Mouse (Mus musculus) thymus, postnatal 14 days (tissue): Measurements from ENCODE around the gene Rsl24d1.
"Not testable (repeated sequence)": the region's sequence is repeated elsewhere in the genome, so short reads cannot be mapped to it uniquely, and the experiment has no call there.

Experiments
- DNase-seq: peaks from one replicate; pipeline ENCODE4 v3.0.0; 2021

Gene Rsl24d1

DNA sequence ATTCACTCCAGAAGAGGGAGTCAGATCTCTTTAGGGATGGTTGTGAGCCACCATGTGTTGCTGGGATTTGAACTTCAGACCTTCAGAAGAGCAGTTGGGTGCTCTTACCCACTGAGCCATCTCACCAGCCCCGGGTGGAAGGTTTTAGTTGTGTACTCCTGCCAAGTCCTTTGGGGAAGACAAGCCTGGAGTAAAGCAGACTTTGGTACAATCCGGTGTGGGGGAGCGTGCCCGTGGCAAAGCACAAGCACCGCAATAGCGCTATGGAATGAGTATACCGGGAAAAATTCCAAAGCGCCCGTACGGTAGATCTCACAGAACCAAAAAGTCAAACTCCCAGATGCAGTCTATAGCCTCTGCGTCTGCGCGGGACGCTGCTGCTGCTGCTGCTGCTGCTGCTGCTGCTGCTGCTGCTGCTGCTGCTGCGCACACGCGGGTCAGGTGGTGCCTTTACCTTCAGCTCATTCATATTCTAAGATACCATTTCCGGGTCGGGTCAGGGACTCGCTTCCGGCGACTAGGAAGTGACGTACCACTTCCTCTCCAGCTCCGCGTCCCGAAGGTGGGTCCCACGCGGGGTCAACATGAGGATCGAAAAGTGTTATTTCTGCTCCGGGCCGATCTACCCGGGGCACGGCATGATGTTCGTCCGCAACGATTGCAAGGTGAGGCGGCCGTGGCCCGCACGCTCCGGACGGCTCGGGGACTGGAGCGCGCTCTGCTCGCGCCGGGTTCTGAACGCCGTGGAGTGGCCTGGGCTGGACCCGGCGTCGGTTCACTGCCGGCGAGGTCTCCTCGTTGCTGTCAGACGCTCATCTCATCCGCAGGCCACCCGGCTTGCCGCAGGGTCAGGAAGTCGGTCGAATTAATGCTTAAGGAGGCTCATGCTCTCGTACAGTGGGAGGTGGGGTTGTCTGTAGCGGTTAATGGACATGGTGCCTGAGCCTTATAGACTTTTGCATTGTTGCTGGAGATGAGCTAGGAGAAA is at the start of gene Rsl24d1:
TSS of gene Rsl24d1 (plus strand) at position 508 of the 988 bp plus-strand sequence.
- peak; percentile 84 for DNase-seq

DNA sequence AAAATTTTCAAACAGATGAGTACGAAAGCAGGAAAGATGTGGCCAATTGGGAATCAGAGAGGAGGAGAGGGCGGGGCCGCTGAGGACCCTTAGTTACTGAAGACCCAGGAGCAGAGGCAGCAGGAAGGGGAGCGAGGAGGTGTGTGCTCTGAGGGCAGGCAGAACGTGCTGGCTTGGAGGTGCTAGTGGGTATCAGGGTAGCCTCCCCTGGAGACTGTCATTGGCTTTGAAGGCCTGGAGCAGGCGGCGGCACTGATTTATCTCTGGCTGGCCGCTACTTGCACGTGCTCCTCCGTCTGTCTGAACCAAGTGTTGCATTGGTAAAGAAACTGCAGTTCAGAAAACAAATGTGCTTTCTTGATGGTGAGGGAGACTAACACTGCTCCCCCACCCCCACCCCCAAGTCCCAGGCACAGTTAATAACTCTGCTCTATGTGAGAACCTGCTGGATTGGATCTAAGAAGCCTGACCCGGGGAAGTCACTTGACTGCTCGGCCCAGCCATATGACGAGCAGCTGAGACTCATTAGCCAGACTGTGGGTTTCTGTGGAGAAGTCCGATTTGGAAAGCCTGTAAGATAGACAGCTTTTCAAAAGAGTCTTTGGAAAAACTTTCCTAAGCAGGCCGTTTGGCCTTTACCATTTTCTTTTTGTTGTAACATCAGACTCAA is 49.5 kb upstream of the Rsl24d1 start:
- DNase-seq, result no peak

DNA sequence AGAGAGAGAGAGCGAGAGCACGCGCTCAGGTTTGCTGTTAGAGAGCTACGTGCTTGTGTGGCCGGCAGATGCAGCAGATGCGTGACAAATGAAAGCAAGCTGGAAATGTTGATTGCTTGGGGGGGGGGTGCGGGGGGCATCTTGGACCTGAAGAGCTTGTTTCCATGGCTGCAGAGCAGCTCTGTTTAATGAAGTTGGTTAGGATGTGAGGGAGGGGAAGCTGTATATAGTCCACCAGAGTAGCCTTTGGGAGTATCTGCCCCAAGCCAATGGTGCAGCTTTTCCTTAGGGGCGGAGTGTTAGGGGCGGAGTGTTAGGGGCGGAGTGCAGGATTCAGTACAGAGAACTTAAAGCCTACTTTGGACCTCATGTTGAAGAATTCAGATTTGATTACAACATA is 46.1 kb upstream of the Rsl24d1 start:
- no peak for DNase-seq

DNA sequence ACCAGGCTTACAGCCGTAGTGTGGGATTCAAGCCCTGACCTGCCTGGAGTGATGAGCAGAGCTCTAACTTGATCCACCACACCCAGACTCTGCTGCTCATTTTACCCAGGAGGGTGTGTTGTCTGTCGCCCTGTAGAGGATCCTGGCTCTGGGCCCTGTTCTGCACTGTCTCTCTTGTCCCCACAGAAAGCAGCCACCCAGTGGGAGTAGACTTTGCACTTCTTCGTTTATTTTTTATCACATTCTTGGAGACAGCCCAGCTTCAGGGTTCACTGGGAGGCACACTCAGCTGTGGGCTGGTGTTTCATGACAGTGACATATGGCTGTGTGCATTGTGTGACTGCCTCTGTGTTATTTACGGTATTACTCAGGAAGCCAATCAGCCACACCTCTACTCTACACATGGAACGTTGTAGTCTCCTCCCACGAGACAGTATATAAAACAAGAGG is 45.0 kb upstream of the Rsl24d1 start:
- no peak for DNase-seq

DNA sequence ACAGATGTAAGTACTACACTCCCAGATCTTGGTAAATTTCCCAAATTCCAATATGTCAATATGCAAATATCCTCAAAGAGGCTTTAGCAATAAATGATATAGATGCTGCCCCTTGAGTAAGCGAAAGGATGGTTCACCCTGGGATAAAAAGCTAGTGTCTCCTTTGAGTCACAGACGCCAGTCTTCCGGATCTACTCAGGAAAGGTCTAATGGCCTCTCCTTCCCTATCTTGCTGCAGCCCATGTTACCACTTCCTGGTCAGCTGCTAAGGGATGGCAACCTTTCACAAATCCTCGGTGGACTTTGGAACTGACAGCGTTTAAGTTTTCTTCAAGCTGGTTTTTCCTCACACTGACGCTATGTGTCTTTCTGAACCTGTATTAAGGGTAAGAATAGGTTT is 44.5 kb upstream of the Rsl24d1 start:
- DNase-seq, result no peak

DNA sequence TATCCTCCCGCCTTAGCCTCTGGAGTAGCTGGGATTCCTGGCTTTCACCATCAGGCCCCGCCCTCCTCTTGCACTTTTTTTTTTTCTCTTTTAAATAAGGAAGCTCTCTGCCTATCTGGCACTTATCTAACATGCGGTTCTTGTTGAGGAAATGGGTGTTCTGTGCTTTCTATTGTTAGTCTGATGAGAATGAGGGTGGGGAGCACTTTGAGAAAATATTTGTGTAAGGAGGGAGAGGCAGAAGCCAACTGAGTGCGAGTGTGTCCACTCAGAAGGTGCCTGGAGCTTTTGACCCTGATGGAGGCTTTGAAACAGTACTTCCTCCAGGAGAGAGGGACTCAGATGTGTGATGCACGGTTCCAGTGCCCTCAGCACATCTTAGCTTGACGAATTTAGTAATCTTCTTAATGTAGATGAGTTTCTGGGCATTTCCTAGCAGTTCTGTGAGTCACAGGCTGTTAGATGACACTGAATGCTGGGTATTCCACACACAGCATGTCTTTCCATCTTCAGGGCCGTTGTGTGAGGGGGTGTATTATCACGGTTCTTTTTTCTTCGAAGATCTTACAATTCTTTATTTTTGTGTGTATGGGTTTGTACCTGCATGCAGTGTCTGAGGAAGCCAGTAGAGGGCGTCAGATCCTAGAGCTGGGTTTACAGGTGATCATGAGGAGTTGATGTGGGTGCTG is 42.1 kb upstream of the Rsl24d1 start:
- peak; percentile 24 for DNase-seq

DNA sequence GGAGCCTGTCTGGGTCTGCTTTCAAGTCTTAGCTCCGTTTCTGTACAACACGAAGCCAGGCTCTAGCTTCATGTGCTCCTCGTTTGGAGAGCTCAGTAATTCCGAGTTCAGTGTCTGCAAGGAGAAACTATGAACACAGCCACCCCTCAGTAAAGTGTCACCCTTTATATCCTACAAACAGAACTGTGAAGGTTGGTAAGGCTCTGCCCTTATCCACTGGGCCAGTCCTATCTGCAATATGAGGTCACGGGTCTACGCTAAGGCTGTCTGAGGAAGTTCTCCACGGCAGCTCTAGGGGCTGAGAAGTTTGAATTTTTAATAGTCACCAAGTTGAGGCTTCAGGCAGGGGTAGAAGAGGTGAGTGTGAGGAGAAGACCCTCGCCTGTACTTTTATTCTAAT is 40.8 kb upstream of the Rsl24d1 start:
- DNase-seq, result no peak

DNA sequence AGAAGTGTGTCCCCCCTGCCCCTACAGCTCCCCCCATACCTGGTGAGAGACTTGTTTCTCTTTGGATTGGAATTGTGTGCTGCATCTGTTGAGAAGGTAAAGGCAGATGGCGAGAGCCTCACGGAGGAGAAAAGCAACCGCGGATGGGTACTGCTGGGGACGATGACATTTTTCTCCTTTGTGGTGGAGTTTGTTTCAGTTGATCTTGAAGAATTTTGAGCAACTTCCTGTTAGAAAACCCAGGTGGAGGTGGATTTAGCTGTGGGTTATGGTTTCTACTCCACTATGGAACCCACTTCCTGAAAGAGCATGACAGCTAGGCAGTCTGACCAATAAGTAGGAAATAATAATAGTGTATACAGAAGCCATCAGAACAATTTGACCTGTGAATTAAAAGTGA is 40.1 kb upstream of the Rsl24d1 start:
- peak; percentile 59 for DNase-seq

DNA sequence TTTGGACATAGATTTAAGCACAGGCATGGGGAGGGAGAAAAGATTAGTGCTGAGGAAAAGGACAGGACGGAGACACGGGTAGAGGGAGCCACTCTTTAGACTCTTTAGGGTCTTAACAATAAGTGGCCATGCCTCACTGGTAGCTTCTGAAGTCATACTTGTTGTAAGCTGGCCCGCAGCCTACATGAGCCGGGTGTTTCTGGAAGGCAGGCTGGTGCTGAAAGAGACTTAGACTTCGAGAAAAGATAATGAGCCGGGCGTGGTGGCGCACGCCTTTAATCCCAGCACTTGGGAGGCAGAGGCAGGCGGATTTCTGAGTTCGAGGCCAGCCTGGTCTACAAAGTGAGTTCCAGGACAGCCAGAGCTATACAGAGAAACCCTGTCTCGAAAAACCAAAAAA is 33.9 kb upstream of the Rsl24d1 start:
- not testable (repeated sequence) for DNase-seq

DNA sequence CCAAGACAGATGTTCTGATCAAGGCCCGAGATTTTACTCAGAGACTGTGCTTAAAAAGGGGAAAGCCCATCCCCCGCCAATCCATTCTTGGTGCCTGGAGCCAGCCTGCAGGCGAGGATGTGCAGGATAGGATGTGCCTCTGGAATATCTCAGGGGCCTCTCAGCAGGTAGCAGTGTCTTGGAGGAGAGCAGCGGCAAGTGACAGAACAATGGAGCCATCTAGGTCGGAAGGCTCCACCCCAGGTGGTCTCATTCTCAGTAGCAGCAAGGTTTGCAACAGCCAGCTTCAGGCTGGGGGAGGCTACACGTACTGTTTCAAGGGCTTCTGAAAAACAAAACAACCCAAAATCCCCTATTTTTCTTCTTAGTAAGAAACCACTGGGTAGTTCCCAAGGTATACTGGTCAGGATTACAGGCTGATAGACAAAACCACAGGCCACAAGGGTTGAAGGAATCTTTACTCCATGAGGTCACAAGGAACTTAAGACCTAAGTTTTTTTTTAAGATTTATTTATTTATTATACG is 33.4 kb upstream of the Rsl24d1 start:
- no peak for DNase-seq

DNA sequence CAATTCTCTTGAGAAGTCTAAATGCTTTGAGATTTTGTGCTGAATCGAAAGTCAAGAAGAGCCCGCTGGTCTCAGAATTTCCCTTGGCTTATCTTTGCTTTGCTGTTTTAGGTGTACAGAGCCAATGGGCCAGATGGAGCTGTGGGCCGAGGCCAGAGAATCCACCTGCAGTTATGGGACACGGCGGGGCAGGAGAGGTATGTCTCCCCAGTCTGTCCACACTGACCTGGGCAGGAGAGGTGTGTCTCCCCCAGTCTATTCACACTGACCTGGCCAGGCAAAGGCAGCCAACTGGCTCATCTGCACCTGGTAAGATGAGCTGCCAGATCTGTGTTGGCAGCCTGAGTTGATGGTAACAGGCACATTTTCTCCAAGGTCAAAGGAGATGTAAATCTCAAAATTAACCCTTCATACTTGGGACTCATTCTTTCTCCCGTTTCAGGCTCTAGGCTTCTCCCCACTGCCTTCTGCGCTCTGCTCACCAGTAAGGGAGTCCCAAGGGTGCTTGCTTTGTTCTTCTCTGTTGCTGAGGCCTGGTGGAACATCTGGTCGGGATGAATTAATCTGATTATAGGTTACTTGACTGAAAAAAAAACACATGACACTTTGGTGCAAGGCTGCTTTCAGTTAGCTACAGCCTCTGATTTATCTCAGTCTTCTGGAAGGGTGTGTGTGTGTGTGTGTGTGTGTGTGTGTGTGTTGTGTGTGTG is 30.8 kb upstream of the Rsl24d1 start:
- no peak for DNase-seq

DNA sequence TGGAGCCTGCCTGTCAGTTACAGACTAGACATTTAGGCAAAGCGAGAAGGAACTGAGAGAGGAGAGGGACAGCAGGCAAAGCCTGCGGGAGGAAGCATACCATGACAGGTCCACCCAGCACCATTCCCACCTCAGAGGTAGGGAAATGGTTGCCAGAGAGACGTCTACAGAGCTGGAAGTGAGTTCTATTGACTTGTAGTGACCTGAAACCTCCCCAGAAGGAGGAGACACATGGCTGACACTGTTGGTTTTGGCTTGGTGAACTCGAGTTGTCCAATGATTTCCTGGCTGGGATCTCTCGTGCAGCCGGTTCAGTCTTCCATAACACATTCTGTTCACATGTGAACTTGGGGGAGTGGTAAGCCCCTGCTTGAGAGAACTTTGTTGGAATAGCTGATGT is 29.3 kb upstream of the Rsl24d1 start:
- no peak for DNase-seq

DNA sequence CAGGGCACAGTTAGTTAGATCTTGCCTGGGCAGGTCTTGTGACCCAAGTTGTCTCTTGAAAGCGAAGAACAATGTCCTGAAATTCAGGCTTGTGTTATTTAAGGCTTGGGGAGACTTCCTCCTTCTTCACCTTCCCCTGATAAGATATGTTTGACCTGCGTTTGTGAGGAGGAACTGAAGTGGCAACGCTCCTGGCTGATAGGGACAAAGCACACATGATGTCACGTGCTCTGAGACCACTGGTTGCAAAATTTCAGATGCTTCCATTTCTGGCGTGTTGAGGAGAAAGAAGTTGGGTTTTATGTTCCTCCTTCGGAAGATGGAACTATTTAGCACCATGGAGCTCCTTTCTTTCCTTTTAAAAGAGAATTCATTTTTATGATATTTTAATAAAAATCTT is 27.4 kb upstream of the Rsl24d1 start:
- DNase-seq, result no peak

DNA sequence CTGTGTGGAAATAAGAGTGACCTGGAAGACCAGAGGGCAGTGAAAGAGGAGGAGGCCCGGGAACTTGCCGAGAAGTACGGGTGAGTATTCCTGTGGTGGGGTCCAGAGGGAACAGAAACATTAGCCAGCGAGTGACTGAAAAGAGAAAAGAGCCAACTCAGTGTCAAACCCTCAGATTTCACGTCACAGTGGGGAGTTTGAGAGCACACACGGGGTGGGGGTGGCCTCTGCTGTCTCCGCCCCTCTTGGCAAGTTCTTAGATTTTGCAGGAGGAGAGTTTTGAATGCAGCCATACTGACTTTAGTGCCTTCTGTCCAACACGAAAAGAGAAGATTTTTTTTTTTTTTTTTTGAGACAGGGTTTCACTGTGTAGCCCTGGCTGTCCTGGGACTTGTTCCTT is 26.1 kb upstream of the Rsl24d1 start:
- DNase-seq, result peak; percentile 53

DNA sequence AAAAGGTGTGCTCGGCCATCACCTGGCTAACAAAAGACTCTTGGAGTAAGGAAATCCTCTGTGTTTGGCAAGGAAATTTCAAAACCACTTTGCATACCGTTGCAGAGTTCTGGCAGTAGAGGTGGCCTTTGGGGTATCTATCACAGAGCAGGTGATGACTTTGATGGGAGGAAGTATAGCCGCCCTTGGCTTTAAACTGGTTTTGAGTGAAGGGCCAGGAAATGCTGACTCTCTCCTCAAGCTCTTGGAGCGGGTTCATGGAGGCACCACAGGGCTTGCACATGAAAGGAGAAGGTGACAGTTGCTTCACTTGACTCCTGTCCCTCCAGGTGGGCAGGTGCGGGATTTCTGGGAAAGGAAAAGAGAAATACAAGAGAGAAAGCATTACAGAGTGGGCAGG is 25.6 kb upstream of the Rsl24d1 start:
- DNase-seq, result peak; percentile 34

DNA sequence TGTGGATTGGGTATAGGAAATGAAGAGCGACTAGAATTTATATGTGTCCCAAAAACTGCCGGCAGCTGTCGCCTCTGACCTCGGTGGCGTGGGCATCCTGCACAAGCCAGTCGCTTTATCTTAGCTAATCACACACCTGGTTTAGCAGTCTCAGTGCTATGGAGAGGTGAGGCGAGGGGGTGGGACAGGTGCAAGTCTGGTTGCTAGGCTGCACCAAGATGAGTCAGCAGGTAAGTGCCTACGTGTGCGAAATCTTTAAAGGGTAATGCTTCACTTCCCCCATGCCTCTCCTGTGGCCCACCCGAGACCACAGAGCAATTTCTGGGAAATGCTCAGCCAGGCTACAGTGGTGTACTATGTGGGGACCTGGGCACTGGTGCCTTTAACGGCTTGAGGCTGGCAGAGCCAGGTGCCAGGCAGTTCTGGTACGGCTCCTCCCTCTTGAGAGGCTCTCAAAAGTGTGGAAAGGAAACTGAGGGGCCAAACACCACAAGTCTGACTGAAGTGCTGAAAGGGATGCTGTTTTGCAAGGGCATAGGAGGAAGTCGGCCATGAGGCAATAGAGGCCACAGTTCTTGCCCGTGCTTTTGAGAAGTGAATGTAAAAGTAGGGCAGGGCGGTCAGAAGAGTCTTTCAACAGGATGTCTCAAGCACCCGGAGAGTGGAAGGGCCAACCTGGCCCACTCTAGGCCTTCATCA is 23.9 kb upstream of the Rsl24d1 start:
- DNase-seq, result peak; percentile 70

DNA sequence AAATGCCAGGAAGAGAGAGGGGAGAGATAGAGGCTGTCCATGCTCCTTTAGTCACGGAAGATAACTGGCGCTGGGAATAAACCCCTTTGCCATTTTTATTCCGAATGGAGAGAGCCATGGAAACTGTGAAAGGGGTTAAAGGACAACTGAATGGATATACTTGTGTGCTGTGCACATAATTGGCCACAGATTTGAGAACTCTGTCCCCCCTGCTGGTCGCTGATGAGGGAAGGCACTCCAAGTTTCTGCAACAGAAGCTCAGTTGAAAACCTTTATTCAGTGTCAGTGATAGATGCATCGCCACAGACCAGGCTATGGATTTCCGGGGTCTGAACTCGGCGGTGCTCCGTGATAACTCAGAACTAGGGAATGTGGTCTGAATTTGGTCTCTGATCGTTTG is 23.1 kb upstream of the Rsl24d1 start:
- peak; percentile 40 for DNase-seq

DNA sequence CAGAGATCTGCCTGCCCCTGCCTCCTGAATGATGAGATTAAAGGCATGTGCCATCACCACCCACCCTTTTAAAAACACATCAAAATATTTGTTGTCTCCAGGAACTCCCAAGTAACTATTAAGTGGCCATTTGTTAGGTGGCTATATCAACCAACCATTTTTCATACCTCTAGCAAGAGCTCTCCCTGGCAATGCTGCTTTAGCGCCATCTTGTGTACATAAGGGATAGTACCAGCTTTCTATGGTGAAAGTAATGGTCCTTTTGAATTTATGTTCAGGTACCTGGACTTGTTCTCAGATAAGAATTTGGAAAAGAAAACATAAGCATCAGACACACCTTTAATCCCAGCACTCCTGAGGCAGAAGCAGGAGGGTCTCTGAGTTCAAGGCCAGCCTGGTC is 21.5 kb upstream of the Rsl24d1 start:
- DNase-seq, result peak; percentile 63

DNA sequence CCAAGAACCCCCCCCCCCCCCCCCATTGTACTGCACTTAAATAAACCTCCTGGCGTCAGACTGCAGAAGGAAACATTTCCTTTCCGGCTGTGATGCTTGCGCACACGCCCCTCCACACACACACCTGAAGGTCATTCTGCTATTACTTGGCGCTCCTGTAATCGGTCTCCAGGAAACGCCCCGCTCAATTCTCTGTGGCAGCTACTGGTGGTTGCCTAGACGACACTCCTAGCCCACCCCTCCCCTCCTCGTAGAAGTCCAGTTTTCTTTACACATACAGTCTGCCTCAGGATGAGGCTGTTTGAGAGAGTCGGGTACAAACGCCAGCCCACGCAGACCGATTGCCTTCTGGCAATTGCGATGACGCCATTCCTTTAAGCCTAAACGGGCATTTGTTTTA is 18.6 kb upstream of the Rsl24d1 start:
- no peak for DNase-seq

DNA sequence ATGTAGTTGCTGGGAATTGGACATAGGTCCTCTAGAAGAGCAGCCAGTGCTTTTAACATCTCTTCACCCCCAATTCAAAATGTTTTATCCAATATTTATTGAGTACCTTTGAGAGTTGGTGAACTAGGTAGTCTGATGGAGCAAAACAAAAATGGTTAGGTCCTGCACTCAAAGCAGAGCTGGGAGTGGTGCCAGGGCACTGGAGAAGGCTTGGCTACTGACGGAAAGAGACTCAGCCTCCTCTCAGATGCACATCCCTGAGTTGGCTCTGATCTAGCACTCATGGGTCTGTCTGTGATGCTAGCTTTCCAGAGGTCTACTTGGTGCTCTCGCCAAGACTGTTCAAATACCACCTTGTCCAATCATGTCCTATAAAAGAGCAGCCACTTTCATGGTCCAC is 15.3 kb upstream of the Rsl24d1 start:
- no peak for DNase-seq

DNA sequence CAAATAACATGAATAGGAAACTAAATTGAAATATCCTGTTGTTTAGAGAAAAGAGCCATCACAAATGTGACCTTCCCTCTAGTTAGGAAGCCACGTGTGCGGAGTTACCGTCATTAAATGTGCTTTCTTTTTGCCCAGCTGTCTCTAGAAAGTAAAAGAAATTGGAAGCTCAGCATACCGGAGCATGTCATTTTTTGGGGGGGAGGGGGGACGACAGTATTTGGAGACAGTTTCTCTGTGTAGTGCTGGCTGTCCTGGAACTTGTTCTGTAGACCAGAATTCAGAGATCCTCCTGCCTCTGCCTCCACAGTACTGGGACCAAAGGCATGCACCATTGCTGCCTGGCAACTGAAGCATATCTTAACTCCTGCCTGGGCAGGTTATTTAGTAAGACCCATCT is 11.7 kb upstream of the Rsl24d1 start, which contains the start of gene Khdc3:
TSS of gene Khdc3 (plus strand) at position 301 of the 400 bp plus-strand sequence.
- DNase-seq, result no peak

DNA sequence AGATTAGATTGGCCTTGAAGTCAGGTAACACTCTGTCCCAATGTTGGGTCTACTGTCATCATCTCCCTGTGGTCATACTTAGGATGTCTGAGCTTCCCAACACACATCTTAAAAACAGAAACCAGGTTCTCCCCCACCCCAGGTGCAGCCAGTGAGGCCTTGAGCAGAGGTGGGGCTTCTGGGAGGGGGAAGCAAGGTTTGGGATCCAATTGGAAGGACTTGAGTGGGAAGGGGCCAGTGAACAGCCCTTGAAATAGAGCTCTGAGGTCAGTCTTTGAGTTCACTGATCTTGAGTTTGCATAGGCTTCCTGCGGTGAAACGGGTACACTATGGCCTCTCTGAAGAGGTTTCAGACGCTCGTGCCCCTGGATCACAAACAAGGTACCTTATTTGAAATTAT is 11.0 kb upstream of the Rsl24d1 start, which contains the start of gene Gm20509:
TSS of gene Gm20509 (plus strand) at position 290 of the 400 bp plus-strand sequence.
- no peak for DNase-seq
